Mouse (Mus musculus) MEL (cell line): ENCODE data around the gene Cttnbp2.

Experiments
- CTCF ChIP-seq, 3 experiments: IDR thresholded peaks in 2 of 3; conservative IDR thresholded peaks in 1 of 3; 2 replicates each; pipeline ENCODE4 v1.5.1; 2011 to 2012; ENCODE audit warnings: low read length in 3 of 3, low read depth in 2 of 3, mild to moderate bottlenecking in 2 of 3, improper control_type of control experiment in 1 of 3, inconsistent platforms in 1 of 3, mixed read lengths in 1 of 3, moderate library complexity in 1 of 3; ENCODE audit not compliant: control insufficient read depth in 1 of 3, insufficient read depth in 1 of 3, poor library complexity in 1 of 3, severe bottlenecking in 1 of 3
- EP300 ChIP-seq, 2 experiments: IDR thresholded peaks; 2 replicates each; pipeline ENCODE4 v1.6.1; 2011; ENCODE audit warnings: improper control_type of control experiment in 2 of 2, low read length in 2 of 2, low read depth in 1 of 2, mild to moderate bottlenecking in 1 of 2
- POLR2A ChIP-seq, 2 experiments: IDR thresholded peaks; 2 replicates each; pipeline ENCODE4 v1.6.1; 2011 to 2012; ENCODE audit warnings: low read length in 2 of 2, mild to moderate bottlenecking in 2 of 2, control low read depth in 1 of 2, improper control_type of control experiment in 1 of 2, low read depth in 1 of 2, moderate library complexity in 1 of 2; ENCODE audit not compliant: control insufficient read depth in 1 of 2, insufficient read depth in 1 of 2, poor library complexity in 1 of 2
- ZKSCAN1 ChIP-seq: IDR thresholded peaks from 2 replicates; pipeline ENCODE4 v1.6.1; 2012; ENCODE audit warnings: low read depth, mild to moderate bottlenecking, inconsistent platforms, low read length, improper control_type of control experiment, moderate library complexity

DNA sequence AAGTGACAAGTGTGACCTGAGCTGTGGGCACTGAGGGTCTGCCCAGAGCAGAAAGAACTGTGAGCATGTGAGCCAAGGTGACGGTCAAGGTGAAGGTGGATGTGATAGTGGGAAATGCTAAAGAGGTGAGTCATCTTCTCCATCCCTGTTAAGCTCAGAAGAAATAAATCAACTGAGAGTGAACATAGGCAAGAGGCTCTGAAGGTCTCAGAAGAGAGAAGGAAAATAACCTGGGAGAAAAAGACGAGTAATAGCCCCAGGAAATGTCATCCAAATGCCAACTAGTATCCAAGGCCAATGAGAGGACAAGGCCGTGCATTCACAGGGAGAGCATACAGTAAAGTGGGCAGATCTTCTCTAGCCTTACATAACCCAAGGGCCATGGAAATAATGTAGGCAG, 32.9 kb downstream of the Cttnbp2 start:
- no peak for TF ChIP-seq ZKSCAN1
- TF ChIP-seq EP300 (IDR thresholded peaks at IDR 0.05; ENCODE audit: low read depth in 1 of 2, low read length in 2 of 2) = no peak
- no peak for TF ChIP-seq POLR2A (IDR thresholded peaks at IDR 0.05; ENCODE audit: control insufficient read depth in 1 of 2, insufficient read depth in 1 of 2, low read depth in 1 of 2, low read length in 2 of 2, poor library complexity in 1 of 2)
- no peak for TF ChIP-seq CTCF (IDR thresholded peaks at IDR 0.05 in 2 of 3, conservative IDR thresholded peaks at IDR 0.05 in 1 of 3; ENCODE audit: control insufficient read depth in 1 of 3, insufficient read depth in 1 of 3, low read depth in 2 of 3, low read length in 3 of 3, poor library complexity in 1 of 3, severe bottlenecking in 1 of 3)
